Mouse (Mus musculus): ENCODE results near the gene Got2.

DNA sequence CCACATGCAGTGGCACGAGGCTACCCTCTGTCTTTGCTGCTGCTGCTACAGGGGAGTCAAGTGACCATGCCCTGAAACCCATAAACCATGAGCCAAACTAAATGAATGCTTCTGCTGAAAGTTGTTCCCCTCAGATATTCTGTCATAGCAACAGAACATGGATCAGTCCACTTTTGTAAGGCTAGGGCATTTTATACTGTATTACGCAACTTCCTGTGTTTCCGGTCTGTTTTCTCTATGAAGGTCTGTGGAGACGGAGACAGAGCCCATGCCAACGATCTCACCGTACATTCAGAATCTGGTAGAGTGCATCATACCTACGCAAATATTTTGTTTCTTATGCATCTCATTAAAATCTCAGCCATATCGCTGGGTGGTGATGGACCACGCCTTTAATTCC is 18.4 kb upstream of the Got2 start:
- no peak for TF ChIP-seq CTCF (IDR thresholded peaks at IDR 0.05; ENCODE audit: control insufficient read depth, insufficient read depth, insufficient replicate concordance, low read depth, low read length)
- TF ChIP-seq POLR2A (IDR thresholded peaks at IDR 0.05; ENCODE audit: control insufficient read depth, low read depth, low read length), result no peak
